Mouse (Mus musculus): Measurements from ENCODE around the gene Ccdc74a. TPM values are rescaled to one million over a fixed set of nuclear protein-coding genes. Genes with fewer than 3 reads are reported as not detected.

Ccdc74a gene
- not detected for total RNA-seq (2023)

GRCm38 (mm10) chr16:17646310-17647114, at the start of gene Ccdc74a:
Gene Ccdc74a (plus strand): TSS chr16:17646470.

DNA sequence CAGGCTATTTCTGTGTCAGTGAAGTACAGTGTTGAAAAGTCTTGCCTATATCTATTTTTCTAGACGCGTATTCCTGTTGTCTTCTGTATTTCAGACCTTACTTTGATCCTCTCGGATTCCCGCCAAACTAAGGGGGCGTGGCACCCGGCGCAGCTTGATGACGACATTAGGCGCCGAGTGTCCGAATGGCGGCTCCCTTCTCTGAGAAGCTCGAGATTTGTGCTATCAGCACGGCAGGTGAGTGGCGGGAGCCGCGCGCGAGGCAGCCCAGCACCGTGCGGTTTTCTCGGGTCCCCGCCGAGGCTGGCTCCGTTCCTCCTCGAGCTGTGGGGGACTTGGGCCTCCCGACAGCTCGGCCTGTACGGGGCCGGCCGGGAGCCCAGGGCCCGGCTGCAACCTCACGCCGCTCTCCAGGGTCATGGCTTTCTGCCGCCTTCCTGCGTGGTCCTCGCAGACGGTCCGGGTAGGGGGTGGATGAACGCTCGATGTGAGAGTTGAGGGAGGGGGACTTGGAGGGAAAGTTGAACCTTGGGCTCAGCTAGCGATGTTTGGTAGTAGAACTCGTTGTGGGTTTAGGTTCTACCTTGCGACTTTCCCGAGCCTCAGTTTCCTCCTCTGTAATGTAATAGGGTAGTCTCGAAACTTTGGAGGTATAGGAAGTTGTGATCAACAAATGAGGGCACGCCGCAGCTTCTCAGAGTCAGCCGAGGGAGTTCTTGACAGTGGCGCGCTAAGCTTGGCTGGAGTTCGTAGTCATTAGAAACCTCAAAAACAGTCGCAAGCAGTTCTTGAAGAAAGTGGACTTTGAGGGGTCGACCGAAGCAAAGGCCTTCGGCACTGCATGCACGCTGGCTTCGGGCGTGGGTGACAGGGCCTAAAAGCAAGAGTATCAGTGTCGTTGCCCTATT, 26.8 kb upstream of the Ccdc74a start, which contains the start of gene Smpd4:
TSS of gene Smpd4 (plus strand) at position 157 of the 908 bp plus-strand sequence.

Other genes with a start within 250 kb of the Ccdc74a start
- gene Snap29, start 240.5 kb upstream of the Ccdc74a start, total RNA-seq (2023): 23.6 TPM
- 124 TPM for gene Pi4ka, start 240.2 kb upstream of the Ccdc74a start, total RNA-seq (2023)
- 43.4 TPM for gene Crkl, start 194.5 kb upstream of the Ccdc74a start, total RNA-seq (2023)
- gene Aifm3, start 156.9 kb upstream of the Ccdc74a start, total RNA-seq (2023): not detected
- gene Lztr1, start 137.8 kb upstream of the Ccdc74a start, total RNA-seq (2023): 36.8 TPM
- 38.0 TPM for gene Thap7, start 115.3 kb upstream of the Ccdc74a start, total RNA-seq (2023)
- 0.32 TPM for gene Lrrc74b, start 85.2 kb upstream of the Ccdc74a start, total RNA-seq (2023)
- not detected for gene P2rx6, start 84.6 kb upstream of the Ccdc74a start, total RNA-seq (2023)
- not detected for gene Slc7a4, start 63.3 kb upstream of the Ccdc74a start, total RNA-seq (2023)
- gene Smpd4, start 27.1 kb upstream of the Ccdc74a start, total RNA-seq (2023): 54.0 TPM
- gene Med15, start 86.4 kb downstream of the Ccdc74a start, total RNA-seq (2023): 147 TPM
- 11.3 TPM for gene Klhl22, start 113.1 kb downstream of the Ccdc74a start, total RNA-seq (2023)
- not detected for gene Scarf2, start 150.8 kb downstream of the Ccdc74a start, total RNA-seq (2023)
- not detected for gene B830017H08Rik, start 186.7 kb downstream of the Ccdc74a start, total RNA-seq (2023)
- gene Car15, start 191.9 kb downstream of the Ccdc74a start, total RNA-seq (2023): 22.5 TPM
- gene Gm20518, start 245.2 kb downstream of the Ccdc74a start, total RNA-seq (2023): 4.2 TPM
- not detected for gene Tssk1, start 247.8 kb downstream of the Ccdc74a start, total RNA-seq (2023)